ENCODE assay signal across 9 mouse cellular contexts in genomic region chr13:97937919-97938318, GRCm38 (mm10).
DNase-seq lines count a peak whose midpoint lies in the region; ATAC-seq and TF ChIP-seq lines count a peak whose summit lies in the region.
"Had no signal": no experiment of that assay in that cellular context is flagged by ENCODE, and none has a peak within 500 bp of the region (broad histone marks: within the 10 kb centered on the region; RNA-seq: fewer than 3 reads in every experiment).

No protein-coding gene starts in this region.

- no peak overlapping the region for H3K9ac ChIP-seq in kidney, embryonic 15.5 days
- H3K9ac ChIP-seq in embryonic facial prominence, embryonic 11.5 days (replicated peaks; ENCODE audit: low read length): no peak overlapping the region

- 0 out of 2 replicates have a peak, but pooled peaks cover 3% of the 10 kb centered on the region for H3K27me3 ChIP-seq in kidney, embryonic 15.5 days
- H3K27me3 ChIP-seq in E14TG2a.4 (ENCODE audit: insufficient read depth, low read length): no peaks in the 10 kb centered on the region
- H3K27me3 ChIP-seq in embryonic facial prominence, embryonic 11.5 days (ENCODE audit: control insufficient read depth, insufficient read depth, low read length): no peaks in the 10 kb centered on the region

- peak; percentile 75 for TF ChIP-seq CTCF in E14TG2a.4 (conservative IDR thresholded peaks at IDR 0.05; ENCODE audit: low read length)

- WGBS in kidney, embryonic 15.5 days: 16% methylated on average over 7 of the region's 7 CpGs
- 22% methylated on average over 7 of the region's 7 CpGs for WGBS in embryonic facial prominence, embryonic 11.5 days
- WGBS in large intestine, adult 2 months: 22% methylated on average over 7 of the region's 7 CpGs

- peak; percentile 75 to 76 for DNase-seq in kidney, postnatal 4 days
- peak; percentile 68 for DNase-seq in adrenal gland, postnatal 25 days
- DNase-seq in embryonic facial prominence, embryonic 11.5 days (ENCODE audit: low spot score): peak; percentile 83
- peak; percentile 33 for DNase-seq in large intestine, adult 2 months (ENCODE audit: low read depth, low spot score)

- no peaks in the 10 kb centered on the region for H3K9me3 ChIP-seq in kidney, embryonic 15.5 days (replicated peaks)
- H3K9me3 ChIP-seq in E14TG2a.4 (ENCODE audit: low read length): no peaks in the 10 kb centered on the region
- H3K9me3 ChIP-seq in embryonic facial prominence, embryonic 11.5 days (replicated peaks; ENCODE audit: control insufficient read depth, low read length): no peaks in the 10 kb centered on the region

- no peak overlapping the region for H3K27ac ChIP-seq in kidney, embryonic 15.5 days
- no peak overlapping the region for H3K27ac ChIP-seq in embryonic facial prominence, embryonic 11.5 days (replicated peaks; ENCODE audit: low read depth, low read length)

- H3K4me1 ChIP-seq in kidney, embryonic 15.5 days: peaks cover 9% of the 10 kb centered on the region; the same call in 1 of the 2 replicates
- peaks cover 31% of the 10 kb centered on the region for H3K4me1 ChIP-seq in E14TG2a.4 (replicated peaks; ENCODE audit: low read depth, low read length)
- no peaks in the 10 kb centered on the region for H3K4me1 ChIP-seq in embryonic facial prominence, embryonic 11.5 days (ENCODE audit: control insufficient read depth, insufficient read depth, low read length)

- peaks cover 27% of the 10 kb centered on the region for H3K36me3 ChIP-seq in kidney, embryonic 15.5 days
- peaks cover 5% of the 10 kb centered on the region; the same call in 1 of the 2 replicates for H3K36me3 ChIP-seq in E14TG2a.4 (ENCODE audit: insufficient read depth, low read length)
- H3K36me3 ChIP-seq in embryonic facial prominence, embryonic 11.5 days (replicated peaks; ENCODE audit: control insufficient read depth, insufficient read depth, low read depth, low read length): no peaks in the 10 kb centered on the region

- ATAC-seq in kidney, embryonic 15.5 days (replicated peaks; ENCODE audit: low FRiP score): no peak
- ATAC-seq in embryonic facial prominence, embryonic 11.5 days (replicated peaks; ENCODE audit: insufficient number of reproducible peaks, low FRiP score, low TSS enrichment, low read depth): no peak
- ATAC-seq in neutrophil, adult 5-6 weeks (ENCODE audit: extremely low read depth, insufficient number of reproducible peaks, low FRiP score, poor library complexity, severe bottlenecking): 0 out of 2 replicates have a peak, but pooled peaks have one; percentile 40
- no peak for ATAC-seq in monocyte, adult 5-6 weeks (replicated peaks; ENCODE audit: insufficient number of reproducible peaks, low FRiP score, low TSS enrichment, poor library complexity, severe bottlenecking)

- H3K4me3 ChIP-seq in kidney, embryonic 15.5 days (replicated peaks): no peak overlapping the region
- H3K4me3 ChIP-seq in E14TG2a.4 (replicated peaks; ENCODE audit: low read length): no peak overlapping the region
- H3K4me3 ChIP-seq in embryonic facial prominence, embryonic 11.5 days (ENCODE audit: low read depth, low read length): no peak overlapping the region
- H3K4me3 ChIP-seq: erythroblast, embryonic 14.5 days had no signal

- H3K4me2 ChIP-seq in kidney, embryonic 15.5 days: no peak overlapping the region
- H3K4me2 ChIP-seq in embryonic facial prominence, embryonic 11.5 days (ENCODE audit: low read depth, low read length): no peak overlapping the region

Comparison
In these comparisons a context has a peak if more than half of its experiments do, and no peak if none do; other contexts are left out.
1. DNase-seq: peak in every context shown above with its lines; median percentile 83 in embryonic facial prominence, embryonic 11.5 days; 76 in kidney, postnatal 4 days; 68 in adrenal gland, postnatal 25 days; 33 in large intestine, adult 2 months.